Mouse (Mus musculus) lung, adult 2 months (tissue): ENCODE measurements around the gene Klf7. TPM values are rescaled to one million over a fixed set of nuclear protein-coding genes. Genes with fewer than 3 reads are reported as not detected.

Source experiments
- DNase-seq: peaks from one replicate; pipeline ENCODE4 v3.0.0; 2022
- H3K4me1 ChIP-seq: fragments of 200-500 bp; 2 replicates; pipeline ENCODE4 v1.6.1; 2011; ENCODE audit warnings: low read length; ENCODE audit not compliant: control insufficient read depth, insufficient read depth
- H3K4me3 ChIP-seq: fragments of 200-500 bp; replicated peaks from 2 replicates; pipeline ENCODE3; 2011; ENCODE audit warnings: low read depth, mild to moderate bottlenecking, control low read depth, low read length; ENCODE audit errors: extremely low read depth
- CTCF ChIP-seq: fragments of 200-500 bp; IDR thresholded peaks from 2 replicates; pipeline ENCODE4 v1.5.1; 2011; ENCODE audit warnings: mild to moderate bottlenecking, low read length, control low read depth; ENCODE audit not compliant: insufficient read depth
- POLR2A ChIP-seq: fragments of 200-500 bp; IDR thresholded peaks from 2 replicates; pipeline ENCODE4 v1.6.1; 2011; ENCODE audit warnings: low read depth, mild to moderate bottlenecking, control low read depth, low read length, borderline replicate concordance; ENCODE audit errors: extremely low read depth
- WGBS: fragments of 180-500 bp; shearing (Covaris S2); methylation state at CpG from one replicate; pipeline ENCODE4 v1.1.7; 2018; 5-methylcytosine and 5-hydroxymethylcytosine counted together
- polyA plus RNA-seq: library from polyadenylated mRNA; depleted of rRNA; stranded (reverse); fragments of >200 nt; gene quantifications from 2 replicates; pipeline ENCODE4 v1.2.3, GENCODE M21; 2012; rRNA removed

Gene Klf7
- 26.7 and 32.3 TPM in 2 replicates for polyA plus RNA-seq

DNA sequence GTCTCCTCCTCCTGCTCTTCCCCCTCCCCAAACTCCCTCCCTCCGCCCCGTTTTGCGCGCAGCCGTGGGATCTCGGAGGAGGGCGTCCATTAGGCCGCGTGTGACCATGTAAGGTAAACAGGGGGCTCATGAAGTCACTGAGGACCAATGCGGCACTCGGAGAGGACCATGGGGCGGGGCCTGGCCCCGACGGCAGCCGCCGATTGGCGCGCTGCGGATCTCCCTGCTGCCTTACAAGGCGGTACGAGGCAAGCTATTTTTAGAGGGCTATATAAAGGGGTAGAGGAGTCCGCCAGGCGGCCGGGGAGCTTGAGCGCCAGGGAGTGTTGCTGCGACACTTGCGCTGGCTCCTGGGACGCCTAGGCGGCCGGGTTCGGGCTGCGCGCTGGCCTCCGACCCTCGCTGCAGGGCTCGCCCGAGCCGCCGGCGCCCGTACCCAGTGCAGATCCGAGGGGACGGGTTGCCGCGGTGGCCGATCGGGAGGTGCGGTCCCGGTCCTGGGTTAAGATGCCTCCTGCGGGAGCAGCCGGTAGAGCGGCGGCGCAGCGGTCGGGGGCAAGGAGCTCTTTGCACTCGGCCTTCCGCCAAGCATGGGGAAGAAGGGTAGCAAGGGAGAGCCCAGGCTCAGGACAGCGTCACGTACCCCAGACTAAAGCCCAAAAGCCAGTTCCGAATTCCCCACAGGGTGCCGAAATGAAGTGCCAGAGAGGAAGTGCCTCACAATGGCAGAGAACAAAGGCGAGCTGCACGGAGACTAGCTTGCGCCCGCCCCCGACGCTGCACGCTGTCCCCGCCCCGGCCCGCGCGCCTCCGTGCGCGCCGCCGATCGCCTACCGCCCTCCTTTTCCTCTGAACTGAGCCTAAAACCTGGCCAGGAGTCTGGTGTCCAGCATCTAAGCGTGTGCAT lies at the start of gene Klf7:
Klf7 (minus strand) TSS at position 724 of the 907 bp plus-strand sequence.
- peak within 1 kb of the TSS; percentile 95 for H3K4me3 ChIP-seq
- peaks cover 5% of the 10 kb centered on the region; the same call in 1 of the 2 replicates for H3K4me1 ChIP-seq
- WGBS = under 1% methylated on average over 82 of the region's 82 CpGs
- peak; percentile 93 for DNase-seq
- TF ChIP-seq CTCF = no peak
- peak; percentile 99 for TF ChIP-seq POLR2A

DNA sequence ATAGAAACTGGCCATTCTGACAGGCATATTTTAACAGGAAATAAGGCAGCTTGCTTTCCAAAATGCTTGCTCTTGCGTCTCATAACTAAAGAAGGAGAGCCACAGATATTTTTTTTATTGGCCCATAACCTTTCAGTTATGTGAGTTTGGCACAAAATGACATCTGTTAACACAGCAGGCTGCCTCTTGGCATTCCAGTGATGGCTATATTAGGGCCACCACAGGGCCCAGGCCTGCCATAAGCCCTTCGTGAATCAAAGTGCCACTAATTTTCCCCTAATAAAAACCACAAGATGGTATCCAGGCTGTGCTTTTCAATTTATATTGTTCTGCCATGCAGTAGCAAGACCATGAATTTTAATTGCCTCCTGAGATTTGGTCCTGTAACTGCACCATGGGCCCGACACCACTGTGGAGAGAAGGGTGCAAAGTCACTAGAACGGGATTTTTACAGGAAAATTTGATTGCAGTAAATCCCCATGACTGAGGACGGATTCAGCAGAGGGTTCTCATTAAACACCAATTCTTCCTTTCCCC lies 42.5 kb upstream of the Klf7 start:
- TF ChIP-seq POLR2A (no peak), CTCF (no peak)
- 80% methylated on average over 5 of the region's 5 CpGs for WGBS
- H3K4me3 ChIP-seq = no peak overlapping the region
- no peak for DNase-seq
- H3K4me1 ChIP-seq = no peaks in the 10 kb centered on the region

DNA sequence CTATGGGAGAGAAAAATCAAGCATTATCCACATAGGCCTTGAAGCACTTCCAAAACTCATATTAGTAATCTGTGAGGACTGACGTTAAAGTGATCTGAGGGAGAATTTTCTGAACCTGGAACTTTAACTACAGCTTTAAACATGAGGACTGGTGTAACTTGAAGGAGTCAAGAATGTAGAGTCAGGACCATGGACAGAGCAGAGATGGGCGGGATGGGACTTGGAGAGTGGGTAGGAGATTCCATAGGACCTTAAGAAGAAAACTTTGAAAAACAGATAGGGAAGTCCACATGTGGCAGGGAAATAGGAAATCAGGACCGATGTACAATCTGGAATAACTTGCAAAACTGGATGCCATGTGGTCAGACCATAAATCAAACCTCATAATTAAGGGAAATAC lies 36.7 kb upstream of the Klf7 start:
- 46% methylated on average over 3 of the region's 3 CpGs for WGBS
- no peak for TF ChIP-seq CTCF
- DNase-seq = no peak
- Histone ChIP-seq H3K4me1 (no peaks in the 10 kb centered on the region), H3K4me3 (no peak overlapping the region)

DNA sequence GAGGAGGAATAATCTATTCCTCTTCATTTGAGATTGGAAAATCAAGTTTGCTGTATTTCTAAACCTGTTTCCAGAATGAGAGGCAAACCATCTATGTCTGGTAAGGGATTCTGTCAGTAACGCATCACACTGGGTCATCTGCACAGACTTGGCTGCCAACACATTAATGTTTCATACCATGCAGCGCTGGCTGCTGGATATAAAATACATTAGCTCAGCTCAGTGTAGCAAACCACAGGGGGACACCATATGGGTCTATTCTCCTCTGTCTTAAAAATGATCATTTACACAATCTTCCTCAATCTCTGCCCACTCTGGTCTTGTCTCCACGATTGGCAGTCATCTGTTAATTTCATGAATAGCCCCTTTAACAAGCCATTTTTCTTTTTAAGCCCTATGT lies 27.1 kb upstream of the Klf7 start:
- TF ChIP-seq CTCF (no peak), POLR2A (no peak)
- no peak for DNase-seq
- Histone ChIP-seq H3K4me3 (no peak overlapping the region), H3K4me1 (no peaks in the 10 kb centered on the region)
- 87% methylated on average over 3 of the region's 3 CpGs for WGBS

DNA sequence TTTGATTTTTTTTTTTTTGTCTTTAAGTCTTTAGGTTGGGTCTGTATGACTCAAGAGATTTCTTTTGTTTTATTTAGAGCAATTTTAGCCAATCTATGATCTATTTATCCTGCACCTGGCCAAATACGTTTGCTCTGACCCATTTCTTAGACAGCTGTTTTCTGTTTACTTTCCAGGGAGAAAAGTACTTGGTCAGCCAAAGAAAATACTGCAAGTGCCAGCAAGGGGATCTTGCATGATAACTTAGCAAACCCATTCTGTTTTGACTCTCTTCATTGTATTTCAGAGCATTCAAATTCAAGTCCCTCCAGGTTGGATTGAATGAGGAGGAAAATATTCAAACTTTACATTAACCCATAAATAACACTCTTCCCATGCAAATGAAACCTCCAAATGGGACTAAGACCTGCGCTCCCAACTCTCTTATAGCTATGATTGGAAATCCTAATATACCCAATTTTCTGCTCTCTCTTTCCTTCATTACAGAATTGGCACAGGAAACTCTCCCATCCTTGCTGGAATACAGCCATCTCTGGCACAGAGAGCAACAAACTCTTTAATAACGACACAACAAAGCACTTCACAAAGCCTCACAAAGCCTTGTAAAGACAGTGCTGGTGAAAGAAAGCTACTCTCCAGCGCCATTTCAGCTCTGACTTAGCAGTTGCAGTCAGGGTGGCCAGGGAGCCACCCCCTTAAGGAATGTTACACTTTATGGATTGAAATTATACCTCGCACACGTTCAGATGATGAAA lies 20.8 kb upstream of the Klf7 start:
- no peak for DNase-seq
- TF ChIP-seq CTCF = no peak
- TF ChIP-seq POLR2A = no peak
- H3K4me1 ChIP-seq = peaks cover 2% of the 10 kb centered on the region; the same call in 1 of the 2 replicates
- WGBS = 52% methylated on average over 6 of the region's 6 CpGs
- H3K4me3 ChIP-seq = no peak overlapping the region

DNA sequence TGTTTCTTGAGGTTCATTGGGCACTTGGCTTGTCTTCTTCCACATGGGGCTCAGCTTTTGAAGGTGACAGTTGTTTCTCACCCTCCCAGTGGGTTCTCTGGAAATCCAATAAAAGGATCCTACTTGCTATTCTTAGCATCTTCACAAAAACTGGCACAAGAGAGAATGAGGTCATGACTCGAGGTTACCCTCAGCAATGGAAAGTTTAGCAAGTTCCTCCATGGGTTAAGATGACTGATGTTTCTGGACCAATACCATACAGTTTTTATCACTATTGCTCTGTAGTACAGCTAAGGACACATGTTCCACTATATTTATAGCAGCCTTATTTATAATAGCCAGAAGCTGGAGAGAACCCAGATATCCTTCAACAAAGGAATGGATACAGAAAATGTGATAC lies 12.4 kb upstream of the Klf7 start:
- Histone ChIP-seq H3K4me1 (no peaks in the 10 kb centered on the region), H3K4me3 (no peak overlapping the region)
- no peak for TF ChIP-seq CTCF
- no peak for TF ChIP-seq POLR2A
- no peak for DNase-seq
- WGBS = 66% methylated on average over 1 of the region's 1 CpGs

DNA sequence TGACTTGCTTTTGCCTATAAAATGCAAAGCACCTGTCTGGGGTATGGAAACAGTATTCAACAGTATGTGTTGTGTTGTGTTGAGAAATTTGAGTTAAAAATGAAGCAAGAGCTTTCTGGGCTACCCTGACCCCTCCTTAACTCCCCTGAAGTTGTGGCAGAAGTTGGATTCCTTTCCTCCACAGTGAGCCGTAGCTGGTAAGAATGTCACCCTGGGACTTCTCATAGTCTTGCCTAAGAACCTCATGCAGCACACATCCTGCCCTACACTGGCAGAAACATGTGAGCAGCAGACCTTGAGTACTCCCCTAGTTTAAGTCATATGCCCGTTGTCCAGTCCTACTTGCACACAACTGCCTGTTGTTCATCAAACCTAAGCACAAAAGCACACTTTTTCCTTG lies 4.7 kb upstream of the Klf7 start:
- no peak for DNase-seq
- no peaks in the 10 kb centered on the region for H3K4me1 ChIP-seq
- H3K4me3 ChIP-seq = no peak overlapping the region
- no peak for TF ChIP-seq POLR2A
- no peak for TF ChIP-seq CTCF
- WGBS = 72% methylated on average over 2 of the region's 2 CpGs

DNA sequence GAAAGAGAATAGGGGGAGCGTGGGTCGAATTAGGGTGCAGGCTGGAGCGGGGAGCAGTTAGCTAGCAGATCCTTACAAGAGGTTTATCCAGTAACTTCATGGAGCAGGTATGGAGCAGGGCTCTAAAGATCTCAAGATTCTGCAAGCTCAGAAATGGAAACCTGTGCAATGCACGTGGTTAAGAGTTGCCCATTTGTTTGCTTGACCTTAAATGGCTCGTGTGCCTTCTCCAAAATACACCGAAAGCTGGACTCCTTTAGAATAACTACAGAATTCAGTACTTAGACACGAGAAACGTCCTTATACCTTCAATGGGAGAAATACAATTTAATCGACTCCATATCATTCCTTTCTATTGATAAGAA lies 366 bp upstream of the Klf7 start:
- TF ChIP-seq POLR2A (no peak), CTCF (no peak)
- Histone ChIP-seq H3K4me3 (peak overlapping the region; percentile 84), H3K4me1 (peaks cover 5% of the 10 kb centered on the region; the same call in 1 of the 2 replicates)
- no peak for DNase-seq
- WGBS = 15% methylated on average over 9 of the region's 9 CpGs

DNA sequence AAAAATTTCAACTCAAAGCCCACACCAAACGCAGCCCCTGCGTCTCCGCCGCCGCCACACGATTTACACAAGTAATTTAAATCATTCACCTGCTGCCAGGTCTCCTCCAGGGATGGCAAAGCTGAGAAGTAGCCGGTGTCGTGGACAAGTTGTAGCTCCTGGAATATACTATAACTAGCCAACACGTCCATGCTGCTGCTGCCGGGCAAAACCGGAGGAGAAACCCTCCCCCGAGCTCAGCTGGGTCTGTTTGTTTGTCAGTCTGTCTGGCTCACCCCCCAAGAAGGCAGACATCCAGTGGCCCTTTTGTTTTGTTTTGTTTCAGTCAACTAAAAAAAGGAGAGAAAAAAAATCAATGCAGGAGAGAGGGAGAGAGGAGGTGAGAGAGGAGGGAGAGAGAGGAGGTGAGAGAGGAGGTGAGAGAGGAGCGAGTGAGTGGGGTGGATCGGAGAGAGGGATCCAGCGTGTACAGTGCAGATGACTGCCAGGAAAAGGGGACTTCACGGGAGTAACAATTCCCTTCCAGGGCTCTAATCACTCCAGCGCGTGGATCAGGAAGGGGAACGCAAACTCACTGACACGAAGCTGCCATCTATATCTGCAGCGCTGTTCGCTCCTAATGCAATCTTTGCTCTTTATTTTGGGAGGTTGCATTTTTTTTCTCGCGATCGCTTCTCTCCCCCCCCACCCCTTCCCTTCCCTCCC lies 1.1 kb downstream of the Klf7 start:
- DNase-seq = peak; percentile 76
- TF ChIP-seq POLR2A (peak; percentile 88; the same call in 1 of the 2 replicates), CTCF (no peak)
- under 1% methylated on average over 25 of the region's 25 CpGs for WGBS
- H3K4me1 ChIP-seq = peaks cover 5% of the 10 kb centered on the region; the same call in 1 of the 2 replicates
- peak overlapping the region; percentile 95 for H3K4me3 ChIP-seq
